Mouse (Mus musculus) olfactory bulb, adult 2 months (tissue): ENCODE results near the gene Oscar. TPM values are rescaled to one million over a fixed set of nuclear protein-coding genes. Genes with fewer than 3 reads are reported as not detected.

Experiments
- H3K27ac ChIP-seq: fragments of 200-500 bp; 2 replicates; pipeline ENCODE4 v1.5.1; 2012; ENCODE audit warnings: low read depth, low read length; ENCODE audit not compliant: insufficient read depth
- H3K4me1 ChIP-seq: fragments of 200-500 bp; 2 replicates; pipeline ENCODE4 v1.6.1; 2012; ENCODE audit warnings: low read length; ENCODE audit not compliant: control insufficient read depth, insufficient read depth
- H3K4me3 ChIP-seq: fragments of 200-500 bp; 2 replicates; pipeline ENCODE4 v1.5.1; 2012; ENCODE audit warnings: mild to moderate bottlenecking, low read depth, low read length, moderate library complexity; ENCODE audit not compliant: insufficient read depth
- CTCF ChIP-seq: fragments of 200-500 bp; IDR thresholded peaks from 2 replicates; pipeline ENCODE4 v1.5.1; 2012; ENCODE audit warnings: low read depth, mild to moderate bottlenecking, low read length, moderate library complexity; ENCODE audit not compliant: insufficient read depth
- POLR2A ChIP-seq: fragments of 200-500 bp; IDR thresholded peaks from 2 replicates; pipeline ENCODE4 v1.6.1; 2012; ENCODE audit warnings: mild to moderate bottlenecking, low read depth, low read length, moderate library complexity; ENCODE audit not compliant: insufficient read depth
- WGBS: fragments of 180-500 bp; shearing (Covaris S2); methylation state at CpG from one replicate; pipeline ENCODE4 v1.1.7; 2018; 5-methylcytosine and 5-hydroxymethylcytosine counted together
- polyA plus RNA-seq: library from polyadenylated mRNA; stranded (reverse); fragments of >200 nt; gene quantifications from 2 replicates; pipeline ENCODE4 v1.2.4, GENCODE M21; 2012; ENCODE audit warnings: low replicate concordance; ENCODE audit not compliant: missing spikeins, insufficient read depth, insufficient read length

Gene Oscar
- polyA plus RNA-seq, 1 experiment = not detected

DNA sequence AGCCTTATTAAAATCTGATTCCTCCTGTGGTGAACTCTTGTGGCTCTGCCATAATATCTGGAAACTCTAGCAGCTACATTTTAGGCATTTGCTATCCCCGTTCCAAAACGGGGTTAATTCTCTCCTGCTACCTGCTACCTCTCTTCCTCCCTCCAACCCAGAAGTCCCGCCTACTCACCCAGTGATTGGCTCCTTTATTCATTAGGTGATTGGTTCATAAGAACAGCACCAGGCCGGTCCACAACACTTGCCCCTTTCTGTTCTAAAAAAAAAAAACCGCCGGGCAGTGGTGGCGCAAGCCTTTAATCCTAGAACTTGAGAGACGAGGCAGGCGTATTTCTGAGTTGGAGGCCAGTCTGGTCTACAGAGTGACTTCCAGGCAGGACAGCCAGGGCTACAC is 20.8 kb downstream of the Oscar start:
- TF ChIP-seq CTCF = no peak
- no peak for TF ChIP-seq POLR2A
- 24% methylated on average over 9 of the region's 9 CpGs for WGBS
- Histone ChIP-seq H3K27ac (no peak overlapping the region), H3K4me1 (0 out of 2 replicates have a peak, but pooled peaks cover 2% of the 10 kb centered on the region), H3K4me3 (no peak overlapping the region)

GRCm38 (mm10) chr7:3594686-3595085 is 21.3 kb downstream of the Oscar start:
- 22% methylated on average over 5 of the region's 5 CpGs for WGBS

DNA sequence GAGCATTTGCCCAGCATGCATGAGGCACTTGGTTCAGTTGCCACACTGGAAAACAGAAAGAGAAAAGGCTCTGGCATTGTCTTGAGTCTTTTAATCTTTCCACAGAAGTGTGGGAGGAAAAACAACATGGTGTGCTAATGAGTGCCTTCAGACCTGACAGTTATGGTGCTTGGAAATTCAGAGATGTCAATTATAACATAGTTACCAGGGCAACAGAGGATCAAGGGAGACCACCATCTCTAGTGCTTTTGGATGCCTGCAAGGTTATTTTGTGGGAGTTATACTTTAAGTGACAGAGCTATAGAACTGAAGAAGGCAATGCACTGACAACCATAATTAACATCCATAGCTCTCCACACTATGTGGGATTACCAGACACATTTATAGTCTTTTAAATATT is 22.1 kb downstream of the Oscar start:
- Histone ChIP-seq H3K4me1 (0 out of 2 replicates have a peak, but pooled peaks cover 2% of the 10 kb centered on the region), H3K27ac (0 out of 2 replicates have a peak overlapping the region, but pooled peaks have one; percentile 31), H3K4me3 (no peak overlapping the region)
- no peak for TF ChIP-seq POLR2A
- no peak for TF ChIP-seq CTCF

More at GRCm38 (mm10) chr7:3594686-3595085, 21.3 kb downstream of the Oscar start:
- Histone ChIP-seq H3K27ac (no peak overlapping the region), H3K4me3 (no peak overlapping the region), H3K4me1 (0 out of 2 replicates have a peak, but pooled peaks cover 2% of the 10 kb centered on the region)
- TF ChIP-seq POLR2A (no peak), CTCF (no peak)

GRCm38 (mm10) chr7:3591534-3591933 is 24.4 kb downstream of the Oscar start:
- peaks cover 6% of the 10 kb centered on the region for H3K4me1 ChIP-seq
- 79% methylated on average over 1 of the region's 1 CpGs for WGBS
- H3K27ac ChIP-seq = no peak overlapping the region
- TF ChIP-seq CTCF (no peak), POLR2A (no peak)
- no peak overlapping the region for H3K4me3 ChIP-seq

DNA sequence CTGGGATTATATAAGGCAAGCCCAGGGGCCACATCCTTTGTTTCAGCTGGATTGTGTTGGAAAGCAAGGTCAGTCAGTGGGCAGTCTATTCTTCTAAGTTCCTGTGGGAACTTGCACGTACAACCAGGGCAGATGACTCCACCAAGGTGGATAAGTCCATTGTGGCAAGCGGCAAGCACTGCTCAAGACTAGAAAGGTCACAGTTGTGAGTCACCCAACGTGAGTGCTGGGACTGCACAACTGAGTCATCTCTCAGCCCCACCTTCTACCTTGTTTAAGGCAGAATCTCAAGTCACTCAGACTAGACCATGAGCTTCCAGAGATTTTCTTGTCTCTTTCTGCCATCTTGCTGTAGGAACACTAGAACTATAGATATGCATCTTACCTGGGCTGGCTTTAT is 25.4 kb downstream of the Oscar start:
- no peak for TF ChIP-seq POLR2A
- H3K4me3 ChIP-seq = no peak overlapping the region
- H3K27ac ChIP-seq = no peak overlapping the region
- peaks cover 6% of the 10 kb centered on the region for H3K4me1 ChIP-seq
- 52% methylated on average over 3 of the region's 3 CpGs for WGBS

DNA sequence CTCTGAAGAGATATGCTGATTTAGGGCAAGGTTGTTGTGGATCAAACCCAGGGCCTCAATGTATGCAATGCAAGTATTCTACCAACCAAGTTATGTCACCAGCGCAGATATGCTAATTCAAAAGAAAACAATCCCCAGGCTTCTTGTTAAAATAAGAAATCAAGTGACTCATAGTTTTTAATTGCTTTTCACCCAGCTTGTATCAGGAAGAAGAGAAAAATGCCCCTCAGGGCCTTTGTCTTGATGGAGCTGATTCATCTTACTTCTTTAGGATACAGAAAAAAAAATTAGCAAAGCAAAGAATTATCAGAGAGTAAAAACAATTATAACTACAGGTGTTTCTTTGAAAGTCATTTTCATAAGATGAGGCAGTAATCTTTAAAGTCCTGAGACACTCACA is 28.7 kb downstream of the Oscar start:
- WGBS = 33% methylated on average over 1 of the region's 1 CpGs
- no peak for TF ChIP-seq POLR2A
- TF ChIP-seq CTCF = no peak
- H3K4me3 ChIP-seq = no peak overlapping the region
- H3K27ac ChIP-seq = no peak overlapping the region
- H3K4me1 ChIP-seq = peaks cover 4% of the 10 kb centered on the region

GRCm38 (mm10) chr7:3586255-3586654 is 29.7 kb downstream of the Oscar start:
- no peak for TF ChIP-seq CTCF
- TF ChIP-seq POLR2A = no peak
- H3K4me1 ChIP-seq = peaks cover 4% of the 10 kb centered on the region
- no peak overlapping the region for H3K27ac ChIP-seq
- 16% methylated on average over 5 of the region's 5 CpGs for WGBS
- no peak overlapping the region for H3K4me3 ChIP-seq

- TF ChIP-seq POLR2A = no peak
- no peak for TF ChIP-seq CTCF
- 27% methylated on average over 6 of the region's 6 CpGs for WGBS
- Histone ChIP-seq H3K4me1 (peaks cover 4% of the 10 kb centered on the region), H3K4me3 (no peak overlapping the region), H3K27ac (no peak overlapping the region)
Observed at GRCm38 (mm10) chr7:3585763-3586162, 30.2 kb downstream of the Oscar start.

DNA sequence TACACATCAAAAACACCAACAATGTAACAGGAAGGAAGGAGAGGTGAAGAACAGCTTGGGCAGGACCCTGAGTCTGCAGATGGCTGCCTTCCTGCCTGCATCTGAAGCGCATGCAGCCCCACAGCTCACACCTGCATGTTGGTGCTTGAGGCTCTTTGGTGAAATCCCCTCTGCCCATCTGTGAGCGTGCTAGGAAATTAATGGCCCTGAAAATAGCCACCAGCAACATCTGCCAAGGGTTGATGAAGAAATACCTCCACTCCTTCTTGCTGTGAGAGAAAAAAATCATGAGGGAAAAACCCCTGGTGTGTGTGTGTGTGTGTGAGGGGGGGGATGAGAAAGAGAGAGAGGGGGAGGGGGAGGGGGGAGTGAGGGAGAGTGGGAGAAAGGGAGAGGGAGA is 35.9 kb downstream of the Oscar start:
- no peaks in the 10 kb centered on the region for H3K4me1 ChIP-seq
- 66% methylated on average over 2 of the region's 2 CpGs for WGBS
- H3K27ac ChIP-seq = no peak overlapping the region
- TF ChIP-seq CTCF (no peak), POLR2A (no peak)
- H3K4me3 ChIP-seq = no peak overlapping the region

GRCm38 (mm10) chr7:3578952-3579546 is 36.9 kb downstream of the Oscar start:
- 78% methylated on average over 6 of the region's 6 CpGs for WGBS
- Histone ChIP-seq H3K4me3 (no peak overlapping the region), H3K4me1 (no peaks in the 10 kb centered on the region), H3K27ac (no peak overlapping the region)
- TF ChIP-seq POLR2A = no peak
- TF ChIP-seq CTCF = no peak
